Mouse (Mus musculus): Measurements from ENCODE around the gene Dhx40. TPM values are rescaled to one million over a fixed set of nuclear protein-coding genes. Genes with fewer than 3 reads are reported as not detected.

Dhx40 gene
- polyA plus RNA-seq, 1 experiment from 2014 or later: 24.2 TPM

Other genes with a start within 250 kb of the Dhx40 start
- 108 and 121 TPM in 2 replicates for gene Vmp1, start 123.9 kb downstream of the Dhx40 start, polyA plus RNA-seq (2015; fragmentation: Nextera tagmentation; extraction: Ambion mirVana)
- 28.8 and 30.2 TPM in 2 replicates for gene Ptrh2, start 123.8 kb downstream of the Dhx40 start, polyA plus RNA-seq (2015; fragmentation: Nextera tagmentation; extraction: Ambion mirVana)
- gene Cltc, start 50.2 kb downstream of the Dhx40 start, polyA plus RNA-seq (2015; fragmentation: Nextera tagmentation; extraction: Ambion mirVana): 140 and 158 TPM in 2 replicates
- gene Ypel2, start 186.0 kb upstream of the Dhx40 start, polyA plus RNA-seq (2015; fragmentation: Nextera tagmentation; extraction: Ambion mirVana): 4.6 and 5.3 TPM in 2 replicates